Mouse (Mus musculus): ENCODE measurements around the gene Sema4b. TPM values are rescaled to one million over a fixed set of nuclear protein-coding genes. Genes with fewer than 3 reads are reported as not detected.

Sema4b gene
- polyA plus RNA-seq, 1 experiment from 2014 or later: 25.7 TPM

- no peak overlapping the region for H3K4me3 ChIP-seq (ENCODE audit: low read depth, low read length)
- H3K4me1 ChIP-seq (ENCODE audit: control insufficient read depth, insufficient read depth, low read length): peaks cover 6% of the 10 kb centered on the region
- ATAC-seq (ENCODE audit: low read depth): no peak
- H3K9ac ChIP-seq (replicated peaks; ENCODE audit: low read depth, low read length): no peak overlapping the region
- H3K27me3 ChIP-seq (ENCODE audit: control insufficient read depth, insufficient read depth, low read length): peaks cover 4% of the 10 kb centered on the region; the same call in 1 of the 2 replicates
- H3K36me3 ChIP-seq (ENCODE audit: control insufficient read depth, insufficient read depth, low read length): no peaks in the 10 kb centered on the region
- no peak overlapping the region for H3K4me2 ChIP-seq (ENCODE audit: low read depth, low read length)
- no peak overlapping the region for H3K27ac ChIP-seq (ENCODE audit: low read depth, low read length)
- 60% methylated on average over 2 of the region's 2 CpGs for WGBS
- H3K9me3 ChIP-seq (ENCODE audit: control insufficient read depth, low read length): no peaks in the 10 kb centered on the region
These were observed 71.1 kb downstream of the Sema4b start for GRCm38 (mm10) chr7:80257706-80258105.

DNA sequence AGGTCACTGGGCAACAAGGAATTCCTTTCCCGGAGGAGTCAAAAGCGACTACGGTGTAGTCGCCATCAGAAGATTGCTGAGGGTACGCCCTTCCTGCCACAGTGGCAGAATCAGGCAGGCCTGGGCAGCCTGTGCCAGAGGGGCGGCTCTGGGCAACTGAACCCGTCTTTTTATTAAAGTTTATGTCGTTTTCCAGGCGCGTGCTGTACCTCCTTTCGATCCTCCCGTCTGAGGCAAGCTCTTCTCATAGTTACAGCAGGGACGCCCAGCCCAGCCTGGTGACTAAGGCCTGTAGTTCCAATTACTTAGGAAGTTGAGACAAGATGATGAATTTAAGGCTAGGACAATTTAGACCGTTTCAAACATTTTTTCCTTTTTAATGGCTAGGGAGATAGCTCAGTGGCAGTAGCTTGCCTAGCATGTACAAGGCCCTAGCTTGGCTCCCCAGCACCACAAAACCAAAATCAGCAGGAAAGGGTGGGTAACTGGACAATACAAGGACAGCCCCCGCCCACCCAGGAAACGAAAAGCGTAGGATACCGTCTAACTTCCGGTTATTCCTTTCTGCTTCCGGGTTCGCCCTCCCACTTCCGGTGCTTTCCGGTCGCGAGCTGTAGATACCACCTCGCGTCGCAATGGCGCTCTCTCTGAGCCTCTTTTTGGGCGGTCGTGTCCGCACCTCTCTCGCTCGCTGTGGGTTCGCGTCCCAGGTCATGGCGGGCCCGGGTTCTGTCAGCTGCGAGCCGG is 74.2 kb downstream of the Sema4b start, which contains the start of gene Ngrn:
Gene Ngrn (plus strand): TSS at position 591 of the 747 bp plus-strand sequence.
- ATAC-seq (ENCODE audit: low read depth): peak; percentile 91

DNA sequence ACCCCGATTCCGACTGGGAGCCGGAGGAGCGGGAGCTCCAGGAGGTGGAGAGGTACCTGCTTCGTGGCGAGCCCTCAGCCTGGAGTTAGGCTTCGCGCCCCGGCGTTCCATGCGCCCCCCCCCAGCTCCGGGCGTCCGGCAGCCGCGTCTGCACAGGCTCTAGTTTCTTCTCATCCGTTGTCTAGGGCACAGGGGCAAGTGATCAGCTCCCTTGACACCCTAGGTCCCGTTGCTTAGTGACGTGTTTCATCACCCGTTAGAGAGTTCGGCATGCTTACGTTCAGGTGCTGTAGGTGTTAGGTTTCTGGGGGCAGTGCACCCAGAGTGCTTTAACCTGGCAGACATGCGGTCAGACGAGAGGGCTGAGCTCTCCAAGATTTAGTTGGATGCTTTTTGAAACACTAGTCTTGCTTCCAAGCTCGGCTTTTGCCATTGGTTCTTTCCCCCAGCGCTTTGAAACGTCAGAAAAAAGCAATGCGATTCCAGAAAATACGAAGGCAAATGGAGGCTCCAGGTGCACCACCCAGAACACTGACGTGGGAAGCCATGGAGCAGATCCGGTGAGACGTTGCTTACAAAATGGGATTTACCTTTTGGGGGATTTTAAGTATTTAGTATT is 74.8 kb downstream of the Sema4b start:
- H3K27ac ChIP-seq (ENCODE audit: low read depth, low read length): peak overlapping the region; percentile 69
- peaks cover 4% of the 10 kb centered on the region; the same call in 1 of the 2 replicates for H3K27me3 ChIP-seq (ENCODE audit: control insufficient read depth, insufficient read depth, low read length)
- peak overlapping the region; percentile 69 for H3K9ac ChIP-seq (replicated peaks; ENCODE audit: low read depth, low read length)
- H3K36me3 ChIP-seq (ENCODE audit: control insufficient read depth, insufficient read depth, low read length): peaks cover 22% of the 10 kb centered on the region
- 2% methylated on average over 32 of the region's 32 CpGs for WGBS
- peaks cover 6% of the 10 kb centered on the region for H3K4me1 ChIP-seq (ENCODE audit: control insufficient read depth, insufficient read depth, low read length)
- no peaks in the 10 kb centered on the region for H3K9me3 ChIP-seq (ENCODE audit: control insufficient read depth, low read length)
- ATAC-seq (ENCODE audit: low read depth): peak; percentile 80
- H3K4me2 ChIP-seq (ENCODE audit: low read depth, low read length): peak overlapping the region; percentile 65
- H3K4me3 ChIP-seq (ENCODE audit: low read depth, low read length): peak overlapping the region; percentile 68

More for the DNA sequence above, 74.2 kb downstream of the Sema4b start, which contains the start of gene Ngrn:
- no peaks in the 10 kb centered on the region for H3K9me3 ChIP-seq (ENCODE audit: control insufficient read depth, low read length)
- H3K4me3 ChIP-seq (ENCODE audit: low read depth, low read length): peak within 1 kb of the TSS; percentile 68
- H3K27ac ChIP-seq (ENCODE audit: low read depth, low read length): peak within 1 kb of the TSS; percentile 69
- WGBS: 28% methylated on average over 40 of the region's 40 CpGs
- peaks cover 15% of the 10 kb centered on the region for H3K36me3 ChIP-seq (ENCODE audit: control insufficient read depth, insufficient read depth, low read length)
- peak within 1 kb of the TSS; percentile 65 for H3K4me2 ChIP-seq (ENCODE audit: low read depth, low read length)
- H3K9ac ChIP-seq (replicated peaks; ENCODE audit: low read depth, low read length): peak within 1 kb of the TSS; percentile 69
- peaks cover 6% of the 10 kb centered on the region for H3K4me1 ChIP-seq (ENCODE audit: control insufficient read depth, insufficient read depth, low read length)
- H3K27me3 ChIP-seq (ENCODE audit: control insufficient read depth, insufficient read depth, low read length): peaks cover 4% of the 10 kb centered on the region; the same call in 1 of the 2 replicates

DNA sequence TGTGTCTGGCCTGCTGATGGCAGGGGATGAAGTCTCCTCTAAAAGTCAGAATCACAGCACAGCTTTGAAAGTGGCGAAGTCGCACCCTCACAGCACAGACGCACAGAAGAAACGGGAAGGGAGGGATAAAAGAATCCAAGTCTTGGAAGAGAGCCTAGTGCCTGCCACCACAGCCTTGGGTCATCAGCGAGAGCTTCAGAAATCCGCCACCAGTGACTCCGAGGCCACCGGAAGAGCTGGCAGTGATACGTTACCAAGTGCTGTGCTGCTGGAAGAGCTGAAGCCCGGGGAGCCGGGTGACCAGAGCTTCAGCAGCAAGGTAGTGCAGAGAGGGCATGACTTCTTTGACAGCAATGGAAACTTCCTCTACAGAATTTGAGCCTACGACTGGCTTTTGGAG is 78.0 kb downstream of the Sema4b start:
- Histone ChIP-seq H3K4me2 (ENCODE audit: low read depth, low read length) (no peak overlapping the region), H3K9me3 (ENCODE audit: control insufficient read depth, low read length) (no peaks in the 10 kb centered on the region), H3K4me3 (ENCODE audit: low read depth, low read length) (no peak overlapping the region), H3K9ac (replicated peaks; ENCODE audit: low read depth, low read length) (no peak overlapping the region), H3K36me3 (ENCODE audit: control insufficient read depth, insufficient read depth, low read length) (peaks cover 27% of the 10 kb centered on the region), H3K27ac (ENCODE audit: low read depth, low read length) (no peak overlapping the region), H3K27me3 (ENCODE audit: control insufficient read depth, insufficient read depth, low read length) (no peaks in the 10 kb centered on the region), H3K4me1 (ENCODE audit: control insufficient read depth, insufficient read depth, low read length) (peaks cover 12% of the 10 kb centered on the region)
- no peak for ATAC-seq (ENCODE audit: low read depth)
- WGBS: 95% methylated on average over 12 of the region's 12 CpGs

DNA sequence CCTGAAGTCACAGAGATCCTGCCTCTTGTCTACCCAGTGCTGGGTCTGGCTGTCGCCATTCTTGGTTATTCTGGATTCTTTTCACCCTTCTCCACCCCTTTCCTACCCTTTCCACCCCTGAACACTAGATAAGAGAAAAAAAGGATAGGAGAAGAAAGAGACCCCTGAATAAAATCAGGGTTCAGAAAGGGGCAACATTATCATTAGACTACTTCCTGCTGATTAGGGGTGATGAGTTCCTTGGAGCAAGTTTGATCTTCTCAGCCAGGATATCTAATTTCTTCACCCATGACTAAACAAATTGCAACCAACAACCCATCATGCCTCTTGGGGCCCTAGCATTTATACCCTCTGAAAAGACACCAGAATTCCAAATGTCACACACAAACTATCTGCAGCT is 81.1 kb downstream of the Sema4b start:
- H3K36me3 ChIP-seq (ENCODE audit: control insufficient read depth, insufficient read depth, low read length): peaks cover 32% of the 10 kb centered on the region
- H3K9me3 ChIP-seq (ENCODE audit: control insufficient read depth, low read length): no peaks in the 10 kb centered on the region
- H3K4me3 ChIP-seq (ENCODE audit: low read depth, low read length): no peak overlapping the region
- H3K27ac ChIP-seq (ENCODE audit: low read depth, low read length): no peak overlapping the region
- peaks cover 16% of the 10 kb centered on the region for H3K4me1 ChIP-seq (ENCODE audit: control insufficient read depth, insufficient read depth, low read length)
- H3K9ac ChIP-seq (replicated peaks; ENCODE audit: low read depth, low read length): no peak overlapping the region
- WGBS: 92% methylated on average over 1 of the region's 1 CpGs
- ATAC-seq (ENCODE audit: low read depth): no peak
- H3K4me2 ChIP-seq (ENCODE audit: low read depth, low read length): no peak overlapping the region
- no peaks in the 10 kb centered on the region for H3K27me3 ChIP-seq (ENCODE audit: control insufficient read depth, insufficient read depth, low read length)

DNA sequence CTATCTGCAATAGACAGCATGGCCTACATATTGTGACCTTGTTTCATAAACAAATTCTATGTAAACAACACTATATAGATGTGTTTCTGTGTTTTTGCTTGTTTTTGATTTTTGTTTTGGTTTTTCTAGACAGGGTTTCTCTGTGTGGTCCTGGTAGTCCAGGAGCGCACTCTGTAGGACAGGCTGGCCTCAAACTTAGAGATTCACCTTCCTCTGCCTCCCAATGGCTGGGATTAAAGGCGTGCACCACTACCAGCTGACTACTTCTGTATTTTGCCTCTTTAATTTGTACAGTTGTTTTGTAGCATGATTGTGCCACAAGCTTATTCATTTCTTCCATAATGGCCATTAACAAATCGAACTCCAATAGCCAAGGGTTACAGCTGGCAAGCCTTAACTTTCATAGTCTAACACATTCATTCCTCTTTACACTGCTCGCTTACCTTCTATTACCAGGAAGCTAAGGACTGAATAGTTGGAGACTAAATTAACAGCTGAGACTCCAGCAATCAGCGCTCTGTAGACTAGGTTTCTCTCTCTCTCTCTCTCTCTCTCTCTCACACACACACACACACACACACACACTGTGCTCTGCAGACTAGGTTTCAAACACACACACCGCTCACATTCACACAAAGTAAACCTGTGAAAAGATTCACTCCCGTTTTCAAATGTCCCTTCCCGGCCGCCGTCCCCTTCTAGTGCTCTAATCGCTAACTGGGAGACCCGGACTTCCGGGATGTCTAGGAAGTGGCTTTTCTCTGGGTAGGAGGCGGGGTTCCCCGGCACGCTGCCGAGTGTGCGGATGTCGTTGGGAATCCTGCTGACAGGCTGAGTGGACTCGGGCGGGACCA is 82.5 kb downstream of the Sema4b start, which contains the start of gene Vps33b:
Gene Vps33b (plus strand): TSS at position 753 of the 854 bp plus-strand sequence.
- Histone ChIP-seq H3K9me3 (ENCODE audit: control insufficient read depth, low read length) (0 out of 2 replicates have a peak, but pooled peaks cover under 1% of the 10 kb centered on the region), H3K4me2 (ENCODE audit: low read depth, low read length) (peak within 1 kb of the TSS; percentile 67), H3K4me3 (ENCODE audit: low read depth, low read length) (peak within 1 kb of the TSS; percentile 78), H3K4me1 (ENCODE audit: control insufficient read depth, insufficient read depth, low read length) (peaks cover 16% of the 10 kb centered on the region), H3K27ac (ENCODE audit: low read depth, low read length) (peak within 1 kb of the TSS; percentile 70), H3K27me3 (ENCODE audit: control insufficient read depth, insufficient read depth, low read length) (no peaks in the 10 kb centered on the region), H3K9ac (replicated peaks; ENCODE audit: low read depth, low read length) (peak within 1 kb of the TSS; percentile 76), H3K36me3 (ENCODE audit: control insufficient read depth, insufficient read depth, low read length) (peaks cover 35% of the 10 kb centered on the region)
- 5% methylated on average over 21 of the region's 21 CpGs for WGBS
- peak; percentile 92 for ATAC-seq (ENCODE audit: low read depth)

- Histone ChIP-seq H3K4me2 (ENCODE audit: low read depth, low read length) (peak overlapping the region; percentile 67), H3K9ac (replicated peaks; ENCODE audit: low read depth, low read length) (peak overlapping the region; percentile 76), H3K9me3 (ENCODE audit: control insufficient read depth, low read length) (0 out of 2 replicates have a peak, but pooled peaks cover 4% of the 10 kb centered on the region), H3K36me3 (ENCODE audit: control insufficient read depth, insufficient read depth, low read length) (peaks cover 35% of the 10 kb centered on the region), H3K4me1 (ENCODE audit: control insufficient read depth, insufficient read depth, low read length) (peaks cover 16% of the 10 kb centered on the region), H3K27ac (ENCODE audit: low read depth, low read length) (peak overlapping the region; percentile 70), H3K27me3 (ENCODE audit: control insufficient read depth, insufficient read depth, low read length) (no peaks in the 10 kb centered on the region), H3K4me3 (ENCODE audit: low read depth, low read length) (peak overlapping the region; percentile 78)
- ATAC-seq (ENCODE audit: low read depth): no peak; the same call in 1 of the 2 replicates
- under 1% methylated on average over 23 of the region's 23 CpGs for whole genome bisulfite sequencing
These were observed 83.2 kb downstream of the Sema4b start for GRCm38 (mm10) chr7:80269751-80270255.

- no peak for ATAC-seq (ENCODE audit: low read depth)
- H3K4me2 ChIP-seq (ENCODE audit: low read depth, low read length): no peak overlapping the region
- H3K27me3 ChIP-seq (ENCODE audit: control insufficient read depth, insufficient read depth, low read length): no peaks in the 10 kb centered on the region
- 0 out of 2 replicates have a peak, but pooled peaks cover 4% of the 10 kb centered on the region for H3K9me3 ChIP-seq (ENCODE audit: control insufficient read depth, low read length)
- H3K27ac ChIP-seq (ENCODE audit: low read depth, low read length): no peak overlapping the region
- no peak overlapping the region for H3K4me3 ChIP-seq (ENCODE audit: low read depth, low read length)
- H3K9ac ChIP-seq (replicated peaks; ENCODE audit: low read depth, low read length): no peak overlapping the region
- H3K36me3 ChIP-seq (ENCODE audit: control insufficient read depth, insufficient read depth, low read length): peaks cover 48% of the 10 kb centered on the region
- 97% methylated on average over 2 of the region's 2 CpGs for WGBS
- H3K4me1 ChIP-seq (ENCODE audit: control insufficient read depth, insufficient read depth, low read length): peaks cover 16% of the 10 kb centered on the region
These were observed 86.8 kb downstream of the Sema4b start for GRCm38 (mm10) chr7:80273456-80273855.
